Mouse (Mus musculus) hindbrain, embryonic 13.5 days (tissue): ENCODE measurements around the gene Zfp566. TPM values are rescaled to one million over a fixed set of nuclear protein-coding genes. Genes with fewer than 3 reads are reported as not detected.

Experiments used
- ATAC-seq: fragments of 200-750 bp; cut with Nextera tagmentation; 2 replicates; pipeline ENCODE4 v1.8.0; 2017; ENCODE audit warnings: moderate TSS enrichment; ENCODE audit not compliant: low FRiP score
- H3K27ac ChIP-seq: fragments of 300-500 bp; sonication (generic); 2 replicates; pipeline ENCODE4 v1.5.1; 2015; ENCODE audit warnings: inconsistent platforms, mild to moderate bottlenecking, moderate library complexity
- H3K27me3 ChIP-seq: fragments of 300-500 bp; sonication (generic); 2 replicates; pipeline ENCODE4 v1.6.1; 2015; ENCODE audit warnings: mild to moderate bottlenecking, inconsistent platforms
- H3K36me3 ChIP-seq: fragments of 300-500 bp; sonication (generic); 2 replicates; pipeline ENCODE4 v1.6.1; 2015; ENCODE audit warnings: mild to moderate bottlenecking, inconsistent platforms
- H3K4me1 ChIP-seq: fragments of 300-500 bp; sonication (generic); replicated peaks from 2 replicates; pipeline ENCODE4 v1.6.1; 2015; ENCODE audit warnings: inconsistent platforms
- H3K4me2 ChIP-seq: fragments of 300-500 bp; sonication (generic); 2 replicates; pipeline ENCODE4 v1.6.1; 2015; ENCODE audit warnings: inconsistent platforms, mild to moderate bottlenecking, moderate library complexity
- H3K4me3 ChIP-seq: fragments of 300-500 bp; sonication (generic); 2 replicates; pipeline ENCODE4 v1.5.1; 2015; ENCODE audit warnings: mild to moderate bottlenecking, inconsistent platforms
- H3K9ac ChIP-seq: fragments of 300-500 bp; sonication (generic); 2 replicates; pipeline ENCODE4 v1.6.1; 2015; ENCODE audit warnings: mild to moderate bottlenecking, inconsistent platforms
- H3K9me3 ChIP-seq: fragments of 300-500 bp; sonication (generic); 2 replicates; pipeline ENCODE4 v1.6.1; 2016; ENCODE audit warnings: inconsistent platforms
- WGBS: fragments of 180-500 bp; shearing (Covaris S2); methylation state at CpG from one replicate; pipeline ENCODE4 v1.1.7; 2015; 5-methylcytosine and 5-hydroxymethylcytosine counted together
- microRNA-seq: library from miRNA; unstranded; fragments of <30 nt; microRNA quantifications from one replicate; pipeline ENCODE4, GENCODE M21; 2016
- polyA plus RNA-seq: library from polyadenylated mRNA; unstranded; fragments of >200 nt; fragmentation: Nextera tagmentation; extraction: Ambion mirVana; gene quantifications from 2 replicates; pipeline ENCODE4 v1.2.1, GENCODE M21; 2015

The Zfp566 gene
- polyA plus RNA-seq, 1 experiment from 2014 or later = 19.6 TPM

- WGBS = 66% methylated on average over 9 of the region's 9 CpGs
- Histone ChIP-seq H3K4me1 (no peaks in the 10 kb centered on the region), H3K4me2 (no peak overlapping the region), H3K27me3 (no peaks in the 10 kb centered on the region), H3K27ac (no peak overlapping the region), H3K9ac (no peak overlapping the region), H3K9me3 (no peaks in the 10 kb centered on the region), H3K4me3 (no peak overlapping the region), H3K36me3 (peaks cover 38% of the 10 kb centered on the region)
- ATAC-seq = no peak
Measured at GRCm38 (mm10) chr7:30044354-30044753, 46.0 kb downstream of the Zfp566 start.

GRCm38 (mm10) chr7:30034331-30034730 is 56.0 kb downstream of the Zfp566 start:
- 94% methylated on average over 12 of the region's 12 CpGs for WGBS
- Histone ChIP-seq H3K27me3 (no peaks in the 10 kb centered on the region), H3K27ac (no peak overlapping the region), H3K4me2 (no peak overlapping the region), H3K4me1 (no peaks in the 10 kb centered on the region), H3K4me3 (no peak overlapping the region), H3K9me3 (no peaks in the 10 kb centered on the region), H3K9ac (no peak overlapping the region), H3K36me3 (peaks cover 32% of the 10 kb centered on the region)
- ATAC-seq = no peak

DNA sequence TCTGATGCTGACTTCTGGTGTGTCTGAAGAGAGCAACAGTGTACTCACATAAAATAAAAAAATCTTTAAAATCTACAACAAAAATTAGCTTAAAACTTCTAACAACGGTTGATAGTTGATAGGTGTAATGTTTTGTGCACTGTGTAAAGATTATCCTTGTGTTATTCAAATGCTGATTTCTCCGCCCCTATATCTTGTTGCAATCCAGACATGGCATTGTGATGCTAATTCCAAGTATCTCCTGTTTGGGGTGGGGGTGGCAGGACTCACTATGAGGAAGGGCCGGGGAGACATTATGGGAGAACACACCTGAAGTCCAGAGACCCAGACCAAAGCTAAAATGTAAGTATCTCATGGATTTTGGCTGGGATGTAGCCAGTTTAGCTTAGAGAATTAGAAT is 58.9 kb downstream of the Zfp566 start:
- Histone ChIP-seq H3K4me1 (no peaks in the 10 kb centered on the region), H3K4me3 (no peak overlapping the region), H3K27ac (no peak overlapping the region), H3K27me3 (no peaks in the 10 kb centered on the region), H3K4me2 (no peak overlapping the region), H3K9me3 (no peaks in the 10 kb centered on the region), H3K36me3 (peaks cover 21% of the 10 kb centered on the region), H3K9ac (no peak overlapping the region)
- 76% methylated on average over 3 of the region's 3 CpGs for WGBS
- no peak for ATAC-seq

DNA sequence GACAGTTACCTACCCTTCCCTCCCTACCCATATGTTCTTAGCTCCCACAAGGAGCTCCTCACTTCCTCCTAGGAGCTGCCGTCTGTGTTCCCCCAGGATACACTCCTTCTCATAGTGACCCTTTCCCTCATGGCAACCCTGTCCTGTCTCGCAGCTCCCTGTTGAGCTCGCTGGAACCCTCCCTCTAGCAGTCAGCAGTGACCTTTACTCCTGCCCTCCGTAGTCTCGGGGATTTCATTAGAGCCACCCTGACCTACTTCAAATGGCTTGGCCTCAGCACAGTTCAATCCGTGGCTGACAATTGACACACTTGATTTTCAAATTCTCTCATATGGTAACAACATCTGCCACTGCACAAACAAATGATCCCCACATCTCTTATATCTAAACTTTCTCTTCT is 59.6 kb downstream of the Zfp566 start:
- Histone ChIP-seq H3K4me3 (no peak overlapping the region), H3K4me2 (no peak overlapping the region), H3K27me3 (no peaks in the 10 kb centered on the region), H3K27ac (no peak overlapping the region), H3K9ac (no peak overlapping the region), H3K9me3 (no peaks in the 10 kb centered on the region), H3K4me1 (no peaks in the 10 kb centered on the region), H3K36me3 (peaks cover 24% of the 10 kb centered on the region)
- 36% methylated on average over 6 of the region's 6 CpGs for WGBS
- no peak for ATAC-seq

DNA sequence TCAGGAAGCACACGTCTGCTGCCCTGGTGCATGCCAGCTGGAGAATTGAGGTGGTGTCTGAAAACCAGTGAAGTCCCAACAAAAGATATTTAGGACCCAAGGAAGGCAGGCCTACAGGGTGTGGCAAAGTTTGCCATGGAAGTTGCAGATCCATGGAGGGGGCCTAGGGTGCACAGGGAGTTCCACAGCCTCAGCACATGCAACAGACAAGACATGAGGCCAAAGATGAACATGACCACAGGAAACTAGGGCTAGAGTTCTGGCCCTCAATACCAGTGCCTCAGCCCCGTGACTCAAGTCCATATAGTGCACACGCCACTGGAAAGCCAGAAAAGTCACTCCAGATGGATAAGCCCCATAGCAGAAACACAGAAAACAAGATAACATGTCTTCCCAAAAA is 61.8 kb downstream of the Zfp566 start:
- no peak overlapping the region for H3K27ac ChIP-seq
- H3K27me3 ChIP-seq = no peaks in the 10 kb centered on the region
- H3K4me2 ChIP-seq = no peak overlapping the region
- no peaks in the 10 kb centered on the region for H3K9me3 ChIP-seq
- H3K4me1 ChIP-seq = no peaks in the 10 kb centered on the region
- no peak for ATAC-seq
- H3K9ac ChIP-seq = no peak overlapping the region
- peaks cover 41% of the 10 kb centered on the region for H3K36me3 ChIP-seq
- 92% methylated on average over 3 of the region's 3 CpGs for WGBS
- no peak overlapping the region for H3K4me3 ChIP-seq

Small RNA genes within 50 kb of the gene (microRNA-seq; reads per million reads assigned to microRNA genes)
- not detected for gene Gm23368

Other genes with a start within 250 kb of the Zfp566 start
- gene Zfp940, start 236.9 kb downstream of the Zfp566 start, polyA plus RNA-seq = 12.4 and 13.0 TPM in 2 replicates
- gene Zfp420, start 230.5 kb downstream of the Zfp566 start, polyA plus RNA-seq = 18.2 and 18.9 TPM in 2 replicates
- gene Zfp27, start 184.0 kb downstream of the Zfp566 start, polyA plus RNA-seq = 15.1 and 15.2 TPM in 2 replicates
- 8.5 and 8.6 TPM in 2 replicates for gene Zfp383, start 182.3 kb downstream of the Zfp566 start, polyA plus RNA-seq
- 17.5 and 18.4 TPM in 2 replicates for gene Zfp74, start 136.4 kb downstream of the Zfp566 start, polyA plus RNA-seq
- gene Zfp568, start 106.6 kb downstream of the Zfp566 start, polyA plus RNA-seq = 5.5 and 8.0 TPM in 2 replicates
- gene Zfp14, start 39.1 kb downstream of the Zfp566 start, polyA plus RNA-seq = 9.4 TPM in 2 replicates
- gene Zfp82, start 17.6 kb downstream of the Zfp566 start, polyA plus RNA-seq = 12.8 and 12.9 TPM in 2 replicates
- gene Gm26920, start 117 bp downstream of the Zfp566 start, polyA plus RNA-seq = 1.5 and 1.6 TPM in 2 replicates
- 95.2 and 108 TPM in 2 replicates for gene Zfp260, start 4.2 kb upstream of the Zfp566 start, polyA plus RNA-seq
- 17.5 and 19.8 TPM in 2 replicates for gene Zfp382, start 31.4 kb upstream of the Zfp566 start, polyA plus RNA-seq
- 17.5 and 18.6 TPM in 2 replicates for gene Zfp146, start 79.2 kb upstream of the Zfp566 start, polyA plus RNA-seq
- 4.5 and 8.0 TPM in 2 replicates for gene Cox7a1, start 93.6 kb upstream of the Zfp566 start, polyA plus RNA-seq
- gene Capns1, start 108.3 kb upstream of the Zfp566 start, polyA plus RNA-seq = 68.1 and 78.1 TPM in 2 replicates
- 174 and 175 TPM in 2 replicates for gene Polr2i, start 141.4 kb upstream of the Zfp566 start, polyA plus RNA-seq
- 383 and 390 TPM in 2 replicates for gene Tbcb, start 141.7 kb upstream of the Zfp566 start, polyA plus RNA-seq
- not detected in 2 replicates for gene Ovol3, start 145.2 kb upstream of the Zfp566 start, polyA plus RNA-seq
- gene Thap8, start 189.6 kb upstream of the Zfp566 start, polyA plus RNA-seq = 0.43 and 0.66 TPM in 2 replicates
- gene Wdr62, start 189.9 kb upstream of the Zfp566 start, polyA plus RNA-seq = 3.1 and 4.3 TPM in 2 replicates
- 84.2 and 90.1 TPM in 2 replicates for gene Clip3, start 201.2 kb upstream of the Zfp566 start, polyA plus RNA-seq
- gene Alkbh6, start 218.2 kb upstream of the Zfp566 start, polyA plus RNA-seq = 118 and 126 TPM in 2 replicates
- 13.1 and 16.8 TPM in 2 replicates for gene Syne4, start 224.3 kb upstream of the Zfp566 start, polyA plus RNA-seq
- 0.36 TPM in 1 of 2 replicates, not detected in the other for gene E130208F15Rik, start 231.2 kb upstream of the Zfp566 start, polyA plus RNA-seq
- 21.4 and 21.6 TPM in 2 replicates for gene Sdhaf1, start 233.4 kb upstream of the Zfp566 start, polyA plus RNA-seq